Mouse (Mus musculus) heart, postnatal 0 days (tissue): ENCODE data around the gene Fbln5. TPM values are rescaled to one million over a fixed set of nuclear protein-coding genes. Genes with fewer than 3 reads are reported as not detected.

Source experiments
- ATAC-seq: fragments of 200-750 bp; cut with Nextera tagmentation; 2 replicates; pipeline ENCODE4 v1.8.0; 2017; ENCODE audit warnings: low read depth, moderate number of reproducible peaks, moderate library complexity; ENCODE audit not compliant: insufficient read depth
- DNase-seq: peaks from one replicate; pipeline ENCODE4 v3.0.0-alpha.2; 2016; ENCODE audit warnings: low spot score
- H3K27ac ChIP-seq: fragments of 300-500 bp; sonication (generic); 2 replicates; pipeline ENCODE4 v1.5.1; 2014; ENCODE audit warnings: low read depth, mild to moderate bottlenecking
- H3K27me3 ChIP-seq: fragments of 300-500 bp; sonication (generic); 2 replicates; pipeline ENCODE4 v1.6.1; 2014; ENCODE audit warnings: low read length, mixed read lengths; ENCODE audit not compliant: control insufficient read depth, insufficient read depth
- H3K36me3 ChIP-seq: fragments of 300-500 bp; sonication (generic); replicated peaks from 2 replicates; pipeline ENCODE4 v1.6.1; 2014; ENCODE audit warnings: low read length, mixed read lengths; ENCODE audit not compliant: control insufficient read depth, insufficient read depth
- H3K4me1 ChIP-seq: fragments of 300-500 bp; sonication (generic); 2 replicates; pipeline ENCODE4 v1.6.1; 2014; ENCODE audit warnings: antibody characterized with exemption; ENCODE audit not compliant: control insufficient read depth, insufficient read depth
- H3K4me2 ChIP-seq: fragments of 300-500 bp; sonication (generic); 2 replicates; pipeline ENCODE4 v1.6.1; 2014; ENCODE audit warnings: low read depth, mild to moderate bottlenecking, low read length, moderate library complexity
- H3K4me3 ChIP-seq: fragments of 300-500 bp; sonication (generic); 2 replicates; pipeline ENCODE4 v1.5.1; 2014; ENCODE audit warnings: low read depth, low read length
- H3K9ac ChIP-seq: fragments of 300-500 bp; sonication (generic); replicated peaks from 2 replicates; pipeline ENCODE4 v1.6.1; 2014; ENCODE audit warnings: low read depth, low read length, mixed read lengths
- H3K9me3 ChIP-seq: fragments of 300-500 bp; sonication (generic); replicated peaks from 2 replicates; pipeline ENCODE4 v1.6.1; 2016; ENCODE audit warnings: low read length; ENCODE audit not compliant: control insufficient read depth
- CTCF ChIP-seq: IDR thresholded peaks from 2 replicates; pipeline ENCODE4 v1.5.1; 2016; ENCODE audit warnings: antibody characterized with exemption, control low read depth, low read depth
- EP300 ChIP-seq: IDR thresholded peaks from 2 replicates; pipeline ENCODE4 v1.6.1; 2016; ENCODE audit warnings: antibody characterized with exemption, low read depth
- WGBS: fragments of 180-500 bp; shearing (Covaris S2); extraction: QIAGEN DNeasy Blood & Tissue Kit; methylation state at CpG from one replicate; pipeline ENCODE4 v1.1.7; 2014; 5-methylcytosine and 5-hydroxymethylcytosine counted together
- polyA plus RNA-seq: library from polyadenylated mRNA; unstranded; fragments of >200 nt; fragmentation: Nextera tagmentation; extraction: Ambion mirVana; gene quantifications from 2 replicates; pipeline ENCODE4 v1.2.1, GENCODE M21; 2015
- total RNA-seq: library from RNA; depleted of rRNA; stranded (reverse); fragments of >200 nt; gene quantifications from 2 replicates; pipeline ENCODE4 v1.2.3, GENCODE M21; 2014; ENCODE audit warnings: low replicate concordance

Fbln5 gene
- total and polyA plus RNA-seq, 2 experiments from 2014 or later, result 38.4 to 56.0 TPM

DNA sequence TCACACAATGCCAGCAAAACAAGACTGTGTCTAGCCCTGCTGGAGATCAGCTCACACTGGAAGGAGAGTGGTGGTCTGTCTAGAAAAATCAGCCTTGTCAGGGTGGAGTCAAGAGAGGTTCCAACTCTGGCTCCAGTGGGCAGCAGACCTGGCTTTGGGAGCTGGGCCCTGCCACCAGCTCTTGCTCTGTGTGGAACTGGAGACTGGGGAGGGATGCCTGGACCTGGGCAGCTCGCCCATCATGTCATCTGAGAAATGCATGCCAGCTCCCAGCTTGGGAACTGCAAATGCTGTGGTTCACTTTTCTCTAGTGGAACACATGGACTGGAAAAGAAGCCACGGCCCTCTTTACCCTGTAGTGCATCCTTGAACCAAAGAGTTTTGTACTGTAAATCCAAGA, 8.3 kb downstream of the Fbln5 start:
- WGBS, result 46% methylated on average over 2 of the region's 2 CpGs

DNA sequence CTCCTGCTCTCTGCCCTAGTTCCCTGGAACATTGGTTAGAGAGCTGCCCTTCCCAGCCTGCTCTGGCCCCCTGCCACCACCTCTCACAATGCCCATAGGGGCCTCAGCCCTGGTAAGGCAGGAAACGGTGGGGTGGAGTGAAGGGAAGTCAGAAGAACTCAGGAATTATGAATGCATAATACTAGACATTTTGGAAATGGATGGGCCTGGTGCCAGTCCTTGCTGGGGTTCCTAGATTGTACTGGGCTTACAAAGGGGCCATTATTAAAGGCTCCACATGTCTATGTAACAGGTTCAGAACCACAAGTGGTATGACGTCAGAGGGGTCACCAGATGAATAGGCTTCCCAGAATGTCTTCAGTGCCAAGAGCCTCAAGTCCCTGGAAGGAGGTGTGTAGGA, 11.5 kb downstream of the Fbln5 start:
- Histone ChIP-seq H3K27me3 (no peaks in the 10 kb centered on the region), H3K36me3 (no peaks in the 10 kb centered on the region), H3K4me3 (no peak overlapping the region), H3K9ac (no peak overlapping the region), H3K9me3 (no peaks in the 10 kb centered on the region), H3K27ac (no peak overlapping the region), H3K4me1 (no peaks in the 10 kb centered on the region), H3K4me2 (no peak overlapping the region)
- DNase-seq (no peak), ATAC-seq (peak; percentile 48; the same call in 1 of the 2 replicates)
- 31% methylated on average over 2 of the region's 2 CpGs for WGBS
- no peak for TF ChIP-seq CTCF
- TF ChIP-seq EP300, result no peak

More for the DNA sequence above, 8.3 kb downstream of the Fbln5 start:
- no peak overlapping the region for H3K4me3 ChIP-seq
- H3K9me3 ChIP-seq, result no peaks in the 10 kb centered on the region
- TF ChIP-seq CTCF (no peak), EP300 (no peak)
- no peak overlapping the region for H3K9ac ChIP-seq
- H3K36me3 ChIP-seq, result no peaks in the 10 kb centered on the region
- ATAC-seq (no peak), DNase-seq (no peak)
- H3K27ac ChIP-seq, result no peak overlapping the region
- H3K4me1 ChIP-seq, result no peaks in the 10 kb centered on the region
- H3K4me2 ChIP-seq, result no peak overlapping the region
- no peaks in the 10 kb centered on the region for H3K27me3 ChIP-seq

DNA sequence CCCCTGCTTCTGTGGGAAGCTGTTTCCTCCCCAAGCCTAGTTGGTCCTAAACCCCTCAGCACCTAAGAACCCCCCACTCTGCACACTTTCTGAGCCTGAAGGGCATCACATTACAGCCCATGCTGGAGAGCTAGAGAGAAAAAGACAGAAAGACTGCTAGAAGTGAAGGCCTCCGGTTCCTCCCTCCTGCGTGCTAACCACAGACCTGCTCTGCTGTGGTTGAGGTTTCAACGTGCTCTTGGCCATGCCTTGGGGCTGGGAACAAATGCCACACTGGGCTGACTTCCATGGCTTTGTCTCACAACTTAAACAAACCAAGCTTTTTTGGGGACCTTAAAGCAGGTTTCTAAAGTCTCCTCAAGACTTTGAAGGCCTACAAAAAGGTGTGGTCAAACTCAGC, 16.4 kb downstream of the Fbln5 start:
- Histone ChIP-seq H3K4me2 (no peak overlapping the region), H3K9ac (no peak overlapping the region), H3K27me3 (no peaks in the 10 kb centered on the region), H3K4me3 (no peak overlapping the region), H3K27ac (no peak overlapping the region), H3K36me3 (no peaks in the 10 kb centered on the region), H3K4me1 (no peaks in the 10 kb centered on the region), H3K9me3 (no peaks in the 10 kb centered on the region)
- no peak for DNase-seq
- TF ChIP-seq EP300 (no peak), CTCF (no peak)
- WGBS, result 76% methylated on average over 3 of the region's 3 CpGs
- ATAC-seq, result no peak

DNA sequence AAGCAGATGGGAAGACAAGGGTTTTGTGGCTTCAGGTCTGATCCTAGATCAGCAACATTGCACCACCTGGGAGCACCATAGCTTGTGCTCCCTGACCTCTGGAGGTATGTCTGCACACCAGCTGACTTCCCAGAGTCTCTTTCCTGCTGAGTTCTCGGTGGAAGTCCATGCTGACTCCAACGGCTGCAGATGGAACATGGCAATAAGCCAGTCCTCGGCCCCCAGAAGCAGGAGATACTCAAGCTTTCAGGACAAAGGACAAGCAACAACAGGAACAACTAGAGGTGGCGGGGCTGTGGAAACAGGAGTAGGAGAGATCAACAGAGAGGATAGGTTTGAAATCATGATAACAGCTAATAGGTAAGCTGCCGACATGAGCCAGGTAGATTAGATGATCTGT, 17.1 kb downstream of the Fbln5 start:
- H3K36me3 ChIP-seq, result no peaks in the 10 kb centered on the region
- DNase-seq (no peak), ATAC-seq (no peak)
- TF ChIP-seq EP300 (no peak), CTCF (no peak)
- H3K27ac ChIP-seq, result no peak overlapping the region
- no peaks in the 10 kb centered on the region for H3K9me3 ChIP-seq
- no peak overlapping the region for H3K9ac ChIP-seq
- WGBS, result 43% methylated on average over 5 of the region's 5 CpGs
- H3K27me3 ChIP-seq, result no peaks in the 10 kb centered on the region
- H3K4me2 ChIP-seq, result no peak overlapping the region
- H3K4me1 ChIP-seq, result no peaks in the 10 kb centered on the region
- no peak overlapping the region for H3K4me3 ChIP-seq

DNA sequence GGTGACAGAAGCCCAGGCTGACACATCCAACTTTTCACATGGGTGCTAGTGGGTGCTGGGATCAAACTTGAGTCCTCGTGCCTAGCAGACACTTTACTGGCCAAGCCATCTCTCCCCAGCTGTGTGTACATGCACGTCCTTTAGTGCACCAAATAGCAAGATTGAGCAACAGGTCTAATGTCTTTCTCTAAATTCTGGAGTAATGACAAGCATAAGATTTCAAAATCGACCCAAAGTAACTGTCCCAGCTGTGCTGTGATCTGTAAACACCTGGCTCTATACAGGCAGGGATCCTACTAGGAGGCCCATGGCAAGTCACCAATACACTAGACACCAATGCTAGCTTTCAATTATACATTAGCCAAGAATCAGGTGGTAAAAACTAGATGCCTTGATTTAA, 17.8 kb downstream of the Fbln5 start:
- ATAC-seq (no peak), DNase-seq (no peak)
- Histone ChIP-seq H3K9me3 (no peaks in the 10 kb centered on the region), H3K9ac (no peak overlapping the region), H3K4me3 (no peak overlapping the region), H3K4me1 (no peaks in the 10 kb centered on the region), H3K27ac (no peak overlapping the region), H3K4me2 (no peak overlapping the region), H3K36me3 (no peaks in the 10 kb centered on the region), H3K27me3 (no peaks in the 10 kb centered on the region)
- 65% methylated on average over 3 of the region's 3 CpGs for WGBS
- no peak for TF ChIP-seq CTCF
- no peak for TF ChIP-seq EP300

DNA sequence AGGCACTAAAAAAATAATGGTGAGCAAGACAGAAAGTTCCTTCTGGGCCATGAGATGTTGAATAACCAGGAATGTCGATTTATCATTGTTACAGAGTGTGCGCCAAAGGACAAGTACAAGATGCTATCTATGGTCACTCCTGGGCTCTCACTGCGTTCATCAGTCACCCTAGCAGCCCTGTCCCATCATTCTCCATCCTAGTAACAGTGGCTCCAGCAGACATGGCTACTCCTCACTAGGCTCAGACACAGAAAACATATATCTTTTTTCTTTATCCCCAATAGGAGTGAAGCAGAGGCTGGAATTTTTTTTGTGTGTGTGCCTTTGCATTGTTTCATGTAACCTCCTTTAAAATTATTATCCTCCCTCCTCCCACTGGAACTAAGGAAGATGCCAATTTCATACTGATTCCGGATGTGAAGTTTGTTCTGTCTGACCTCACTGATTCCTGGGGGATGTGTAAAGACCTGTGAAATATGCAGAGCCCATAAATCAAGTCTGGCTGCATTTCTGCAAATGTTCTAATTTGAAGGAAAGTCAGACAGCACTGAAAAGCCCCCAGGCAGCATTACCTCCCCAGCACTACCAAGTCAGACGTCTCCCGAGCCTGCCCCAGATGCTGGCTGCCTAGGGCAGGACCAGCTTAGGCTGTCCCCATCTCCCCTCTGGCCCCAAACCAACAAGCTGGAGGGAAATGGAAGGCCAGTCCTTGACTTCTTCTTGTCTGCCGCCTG, 20.5 kb downstream of the Fbln5 start:
- ATAC-seq (no peak), DNase-seq (no peak)

More for the DNA sequence above, 20.5 kb downstream of the Fbln5 start:
- Histone ChIP-seq H3K4me3 (no peak overlapping the region), H3K4me1 (no peaks in the 10 kb centered on the region), H3K27ac (no peak overlapping the region), H3K9me3 (no peaks in the 10 kb centered on the region), H3K36me3 (no peaks in the 10 kb centered on the region), H3K27me3 (no peaks in the 10 kb centered on the region), H3K4me2 (no peak overlapping the region), H3K9ac (no peak overlapping the region)
- WGBS, result 55% methylated on average over 7 of the region's 7 CpGs
- TF ChIP-seq CTCF (no peak), EP300 (no peak)
